Mouse (Mus musculus) small intestine, adult 2 months (tissue): Measurements from ENCODE around the gene Tdp1.

Experiments
- CTCF ChIP-seq: fragments of 200-500 bp; IDR thresholded peaks from 2 replicates; pipeline ENCODE4 v1.5.1; 2012; ENCODE audit warnings: low read depth, mild to moderate bottlenecking, control low read depth, inconsistent platforms, low read length, moderate library complexity, mixed read lengths; ENCODE audit not compliant: insufficient replicate concordance, insufficient read length; ENCODE audit errors: extremely low read depth
- POLR2A ChIP-seq: fragments of 200-500 bp; IDR thresholded peaks from 2 replicates; pipeline ENCODE4 v1.6.1; 2012; ENCODE audit warnings: low read depth, mild to moderate bottlenecking, control low read depth, inconsistent platforms, low read length, moderate library complexity

- TF ChIP-seq POLR2A, result no peak
- no peak for TF ChIP-seq CTCF
Measured at GRCm38 (mm10) chr12:99904537-99904936, 20.2 kb downstream of the Tdp1 start.
